Mouse (Mus musculus) left cerebral cortex, adult 2 months (tissue): ENCODE results near the gene Ppfia4. TPM values are rescaled to one million over a fixed set of nuclear protein-coding genes. Genes with fewer than 3 reads are reported as not detected.

ENCODE experiments used
- DNase-seq, 2 experiments: peaks; one replicate each; pipeline ENCODE4 v3.0.0; 2021 to 2022; ENCODE audit warnings: low spot score in 2 of 2, mixed read lengths in 1 of 2; ENCODE audit errors: extremely low spot score in 1 of 2
- H3K27ac ChIP-seq: fragments of 200-600 bp; 2 replicates; pipeline ENCODE4 v1.8.1; 2022
- H3K4me3 ChIP-seq: fragments of 200-600 bp; 2 replicates; pipeline ENCODE4 v1.8.1; 2022
- CTCF ChIP-seq: fragments of 200-600 bp; IDR thresholded peaks from 2 replicates; pipeline ENCODE4 v1.8.1; 2022; ENCODE audit warnings: antibody characterized with exemption, mild to moderate bottlenecking, moderate library complexity
- intact Hi-C: fragments of 180-260 bp; cut with DNase I; formaldehyde crosslinking; loops from one replicate; pipeline ENCODE4 v1.15.1; 2025
- total RNA-seq, 2 experiments: library from RNA; stranded (reverse); gene quantifications; 2 replicates each; pipeline ENCODE4 v1.2.3; 2021

The Ppfia4 gene
- total RNA-seq, 2 experiments from 2014 or later = 50.7 to 50.8 TPM

DNA sequence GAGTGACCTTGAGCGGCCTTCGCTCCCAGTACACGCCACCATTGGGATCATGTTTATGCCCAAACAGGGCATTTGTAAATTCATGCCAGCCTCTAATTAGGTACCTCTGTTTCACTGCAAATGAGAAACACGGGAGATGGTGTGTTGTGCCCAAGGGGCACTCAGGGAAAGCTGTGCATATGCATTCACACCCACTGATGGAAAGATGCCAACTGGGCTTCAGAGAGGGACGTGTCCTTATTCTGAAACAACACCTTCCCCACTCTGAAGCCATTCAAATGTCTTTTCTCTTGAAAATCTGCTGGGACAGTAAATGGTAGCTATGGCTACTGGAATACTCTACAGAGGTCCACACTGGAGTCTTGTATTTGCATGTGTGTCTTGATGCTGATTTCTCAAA, 14.5 kb downstream of the Ppfia4 start:
- no peak for DNase-seq
- Histone ChIP-seq H3K27ac (no peak overlapping the region), H3K4me3 (no peak overlapping the region)
- no peak for TF ChIP-seq CTCF
- intact Hi-C loops = no loop called here

DNA sequence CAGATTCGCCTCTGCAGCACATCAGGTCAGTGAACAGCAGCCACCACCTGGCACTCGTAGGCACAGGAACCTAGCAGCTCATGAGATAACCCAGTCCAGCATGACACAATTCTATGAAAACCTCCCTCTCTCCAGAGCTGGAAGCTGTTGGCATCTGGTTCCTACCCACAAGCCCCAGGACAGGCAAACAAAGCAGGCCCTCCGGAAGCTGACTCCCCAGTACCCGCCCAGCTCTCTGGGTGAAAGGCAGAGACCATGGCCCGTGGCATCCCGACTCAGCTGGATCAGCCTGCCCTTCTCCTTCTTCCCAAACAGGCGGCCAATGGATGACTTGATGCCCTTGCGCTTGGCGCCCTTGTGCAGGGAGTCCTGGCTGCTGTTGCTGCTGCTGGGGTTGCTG, 16.4 kb downstream of the Ppfia4 start:
- Histone ChIP-seq H3K27ac (no peak overlapping the region), H3K4me3 (no peak overlapping the region)
- DNase-seq = no peak
- TF ChIP-seq CTCF = no peak
- intact Hi-C loops = no loop called here

DNA sequence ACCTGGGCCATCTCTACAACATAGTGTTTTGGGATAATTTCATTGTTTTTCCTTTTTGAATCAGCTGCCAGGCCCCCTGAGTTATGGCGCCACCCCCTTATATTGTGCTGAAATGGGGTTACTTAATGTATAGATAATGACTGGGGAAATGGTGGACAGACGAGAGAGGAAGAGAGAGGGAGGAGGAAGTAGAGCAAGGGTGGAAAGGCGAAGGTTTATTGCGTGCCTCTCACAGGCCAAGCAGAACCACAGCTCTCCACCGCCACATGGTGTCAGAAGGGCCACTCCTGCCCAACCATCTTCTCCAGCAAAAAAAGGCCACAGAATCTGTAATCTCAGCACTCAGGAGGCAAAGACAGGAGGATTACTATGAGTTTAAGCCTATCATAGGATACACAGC, 17.5 kb downstream of the Ppfia4 start:
- intact Hi-C loops = no loop called here
- no peak for DNase-seq
- no peak overlapping the region for H3K27ac ChIP-seq
- no peak for TF ChIP-seq CTCF
- no peak overlapping the region for H3K4me3 ChIP-seq

DNA sequence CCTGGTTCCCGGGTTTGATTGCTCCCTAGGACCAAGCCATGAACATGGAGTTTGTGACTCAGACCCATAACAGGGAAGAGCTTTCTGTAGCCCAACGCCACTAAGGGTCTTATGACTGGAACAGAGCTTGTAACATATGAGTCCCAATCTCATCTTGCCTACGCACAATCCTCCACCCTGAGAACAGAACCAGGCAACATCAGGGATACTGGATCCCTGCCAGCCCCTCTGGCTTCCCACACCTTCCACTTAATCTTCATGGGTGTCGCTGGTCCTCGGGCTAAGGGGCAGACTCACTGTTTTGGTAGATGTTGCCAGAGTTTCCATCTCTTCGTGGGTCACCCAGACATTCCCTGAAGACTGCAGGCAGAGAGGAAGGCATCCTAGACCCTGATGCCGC, 21.0 kb downstream of the Ppfia4 start:
- DNase-seq = no peak
- intact Hi-C loops = no loop called here
- TF ChIP-seq CTCF = no peak
- Histone ChIP-seq H3K27ac (no peak overlapping the region), H3K4me3 (no peak overlapping the region)

DNA sequence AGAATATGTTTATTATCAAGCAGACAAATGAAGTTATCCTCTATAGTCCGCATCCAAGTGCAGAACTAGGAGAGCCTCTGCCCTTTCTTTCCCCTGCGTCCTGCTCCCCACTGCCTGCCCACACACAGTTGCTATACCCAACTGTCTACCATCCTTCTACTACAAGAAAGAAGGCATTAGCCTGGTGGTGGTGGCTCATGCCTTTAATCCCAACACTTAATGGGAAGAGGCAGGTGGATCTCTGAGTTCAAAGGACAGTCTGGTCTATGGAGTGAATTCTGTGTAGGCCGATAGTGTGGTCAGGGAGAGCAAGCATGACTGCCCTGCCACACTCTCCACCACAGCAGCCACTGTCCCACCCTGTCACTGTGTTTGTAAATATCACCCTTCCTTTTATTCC, 22.0 kb downstream of the Ppfia4 start:
- TF ChIP-seq CTCF = no peak
- Histone ChIP-seq H3K4me3 (no peak overlapping the region), H3K27ac (no peak overlapping the region)
- no peak for DNase-seq
- intact Hi-C loops = no loop called here

DNA sequence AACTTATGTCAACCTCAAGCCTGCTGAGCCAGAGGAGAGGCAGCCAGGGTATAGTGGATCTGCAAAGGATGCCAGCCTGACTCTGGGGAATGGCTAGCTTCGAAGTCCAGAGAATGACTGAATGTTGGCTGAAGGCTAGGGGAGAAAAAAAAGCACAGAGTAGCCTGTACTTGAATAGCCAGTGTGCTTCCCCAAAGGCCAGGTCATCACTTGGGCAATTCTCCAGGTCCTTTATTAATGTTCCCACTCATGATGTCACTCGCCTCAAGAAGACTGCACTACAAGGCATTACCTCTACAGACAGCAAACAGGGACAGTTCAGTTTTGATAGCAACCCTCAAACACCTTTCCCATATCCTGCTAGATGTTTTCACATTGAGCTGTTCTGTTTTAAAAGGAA, 22.4 kb downstream of the Ppfia4 start:
- Histone ChIP-seq H3K27ac (no peak overlapping the region), H3K4me3 (no peak overlapping the region)
- TF ChIP-seq CTCF = no peak
- DNase-seq = no peak
- intact Hi-C loops = no loop called here

DNA sequence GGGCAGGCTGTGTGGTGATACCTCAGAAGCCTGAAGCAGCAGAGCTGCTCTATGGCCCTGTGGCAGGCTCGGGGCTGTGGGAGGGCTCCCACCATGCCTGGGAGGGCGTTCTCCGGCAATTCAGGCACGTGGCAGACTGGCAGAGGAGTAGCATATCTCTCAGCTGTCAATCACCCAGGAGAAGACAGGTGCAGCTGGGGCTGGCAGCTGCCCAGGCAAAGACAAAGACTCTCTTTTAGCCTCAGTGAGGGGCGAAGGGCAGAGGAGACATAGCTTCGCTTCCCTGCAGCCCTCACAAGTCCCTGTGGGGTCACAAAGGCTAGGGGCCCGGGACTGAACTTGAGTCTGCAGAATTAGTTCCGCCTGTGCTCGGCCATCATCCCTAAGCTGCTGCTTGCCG, 25.3 kb downstream of the Ppfia4 start:
- intact Hi-C loops = no loop called here
- TF ChIP-seq CTCF = no peak
- no peak overlapping the region for H3K4me3 ChIP-seq
- DNase-seq = no peak
- no peak overlapping the region for H3K27ac ChIP-seq

DNA sequence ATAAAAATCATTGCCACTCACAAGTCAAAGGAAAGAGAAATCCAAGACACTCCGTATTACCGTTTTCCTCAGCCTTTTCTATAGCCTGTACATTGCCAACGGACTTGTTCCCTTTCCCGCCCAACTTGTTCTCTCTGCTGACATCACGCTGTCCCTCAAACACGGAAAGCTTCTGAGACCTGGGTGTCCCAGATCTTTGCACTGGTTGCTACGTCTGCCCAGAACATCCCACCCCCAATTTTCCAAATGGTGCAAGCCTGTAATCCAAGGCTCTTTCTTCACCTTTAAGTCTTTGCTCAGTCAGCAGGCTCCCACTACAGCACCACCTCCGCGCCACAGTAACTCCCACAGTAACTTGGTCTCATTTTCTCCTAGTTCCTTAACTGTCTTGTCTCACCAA, 27.8 kb downstream of the Ppfia4 start:
- DNase-seq = no peak
- H3K4me3 ChIP-seq = no peak overlapping the region
- TF ChIP-seq CTCF = no peak
- intact Hi-C loops = loop anchor here (2.0 kb wide), 1 partner anchor 28 kb away; no protein-coding TSS in a partner anchor
- H3K27ac ChIP-seq = peak overlapping the region; percentile 59; the same call in 1 of the 2 replicates

DNA sequence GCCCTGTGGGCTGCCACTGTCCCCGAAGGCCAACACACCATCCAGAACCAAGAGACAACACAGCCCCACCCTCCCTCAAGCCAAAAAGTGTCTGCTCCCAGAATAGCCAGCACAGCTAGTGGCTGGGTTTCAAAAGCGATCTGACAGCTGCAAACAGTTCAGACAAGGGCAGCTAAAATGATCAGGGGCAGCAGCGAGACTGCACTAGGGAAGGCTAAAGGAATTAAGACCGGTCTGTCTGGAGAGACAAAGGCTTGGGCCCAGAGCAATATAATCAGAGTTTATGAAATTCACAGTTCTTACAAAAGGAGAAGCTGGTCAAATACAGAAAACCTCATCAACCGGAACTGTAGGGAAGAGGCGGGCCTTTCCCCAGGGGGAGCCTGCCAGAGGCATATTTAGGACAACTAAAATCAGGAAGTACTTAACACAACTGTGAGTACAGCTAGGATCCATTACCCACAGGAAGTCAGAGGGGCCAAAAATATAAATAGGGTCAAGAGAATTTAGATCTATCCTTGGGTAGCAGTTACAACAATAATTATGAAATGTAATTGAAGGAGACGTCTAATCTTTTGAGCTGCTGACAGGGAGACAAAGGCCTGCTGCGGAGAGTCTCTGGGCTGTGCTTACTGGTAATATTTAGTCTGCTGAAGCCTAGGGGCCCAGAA, 30.0 kb downstream of the Ppfia4 start:
- no peak overlapping the region for H3K4me3 ChIP-seq
- no peak for TF ChIP-seq CTCF
- intact Hi-C loops = no loop called here
- peak overlapping the region; percentile 62 for H3K27ac ChIP-seq
- DNase-seq = no peak

DNA sequence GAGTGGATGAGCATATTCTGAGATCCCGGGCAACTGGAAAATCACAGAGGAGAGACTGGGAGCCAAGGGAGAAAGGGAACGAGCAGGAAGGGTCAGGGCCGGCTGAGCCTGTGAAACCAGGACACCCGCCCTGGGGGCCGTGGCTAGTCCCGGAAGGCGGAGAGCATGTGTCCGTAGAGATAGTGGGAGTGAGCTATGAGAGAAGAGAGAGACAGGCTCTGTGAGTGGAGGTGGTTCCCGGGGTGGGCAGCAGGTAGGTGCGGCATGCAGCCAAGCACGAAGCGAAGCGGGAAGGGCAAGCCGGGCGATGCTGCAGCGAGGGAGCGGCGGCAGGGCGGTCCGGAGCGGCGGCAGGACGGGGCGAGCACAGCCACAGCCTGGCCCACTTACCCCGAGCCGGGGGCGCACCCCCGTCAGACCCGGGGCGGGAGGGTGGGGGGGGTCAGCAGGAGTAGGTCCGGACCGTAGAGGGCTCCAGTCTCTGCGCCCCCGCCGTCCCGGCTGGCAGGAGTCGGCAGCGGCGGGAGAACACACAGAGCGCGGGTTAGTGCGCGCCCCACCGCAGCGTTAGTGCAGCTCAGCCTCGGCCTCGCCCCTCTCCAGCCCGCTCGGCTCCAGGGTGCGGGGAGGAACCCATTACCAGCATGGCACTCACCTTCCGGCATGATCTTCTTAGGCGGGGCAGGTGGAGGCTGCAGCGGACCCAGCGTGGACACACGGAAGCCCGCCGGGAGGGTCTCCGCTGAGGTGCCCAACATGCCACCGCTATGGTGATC, 33.9 kb downstream of the Ppfia4 start:
- TF ChIP-seq CTCF = no peak
- intact Hi-C loops = no loop called here
- Histone ChIP-seq H3K27ac (0 out of 2 replicates have a peak overlapping the region, but pooled peaks have one; percentile 20), H3K4me3 (peak overlapping the region; percentile 42)
- DNase-seq = peak in 1 of 2 experiments; percentile 29

DNA sequence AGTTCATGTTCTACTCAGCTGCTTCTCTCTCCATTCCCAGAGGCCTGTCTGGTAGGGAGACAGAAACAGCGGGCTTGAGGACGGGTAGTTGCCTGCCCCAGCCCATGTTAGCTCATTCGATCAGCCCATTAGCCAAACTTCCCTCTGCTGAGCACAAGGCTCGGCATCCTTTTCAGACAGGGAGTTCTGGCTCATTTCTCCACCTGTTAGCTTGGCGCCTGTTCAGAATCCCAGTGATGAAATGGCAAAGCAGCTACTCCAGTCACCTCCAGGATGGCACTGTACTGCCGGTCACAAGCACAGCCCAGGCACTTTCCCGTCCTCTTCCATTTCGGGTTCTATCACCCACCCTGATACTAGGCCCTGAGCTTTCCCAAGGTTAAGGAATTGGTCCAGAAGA, 35.5 kb downstream of the Ppfia4 start:
- no peak for TF ChIP-seq CTCF
- intact Hi-C loops = no loop called here
- no peak overlapping the region for H3K4me3 ChIP-seq
- no peak for DNase-seq
- H3K27ac ChIP-seq = no peak overlapping the region

DNA sequence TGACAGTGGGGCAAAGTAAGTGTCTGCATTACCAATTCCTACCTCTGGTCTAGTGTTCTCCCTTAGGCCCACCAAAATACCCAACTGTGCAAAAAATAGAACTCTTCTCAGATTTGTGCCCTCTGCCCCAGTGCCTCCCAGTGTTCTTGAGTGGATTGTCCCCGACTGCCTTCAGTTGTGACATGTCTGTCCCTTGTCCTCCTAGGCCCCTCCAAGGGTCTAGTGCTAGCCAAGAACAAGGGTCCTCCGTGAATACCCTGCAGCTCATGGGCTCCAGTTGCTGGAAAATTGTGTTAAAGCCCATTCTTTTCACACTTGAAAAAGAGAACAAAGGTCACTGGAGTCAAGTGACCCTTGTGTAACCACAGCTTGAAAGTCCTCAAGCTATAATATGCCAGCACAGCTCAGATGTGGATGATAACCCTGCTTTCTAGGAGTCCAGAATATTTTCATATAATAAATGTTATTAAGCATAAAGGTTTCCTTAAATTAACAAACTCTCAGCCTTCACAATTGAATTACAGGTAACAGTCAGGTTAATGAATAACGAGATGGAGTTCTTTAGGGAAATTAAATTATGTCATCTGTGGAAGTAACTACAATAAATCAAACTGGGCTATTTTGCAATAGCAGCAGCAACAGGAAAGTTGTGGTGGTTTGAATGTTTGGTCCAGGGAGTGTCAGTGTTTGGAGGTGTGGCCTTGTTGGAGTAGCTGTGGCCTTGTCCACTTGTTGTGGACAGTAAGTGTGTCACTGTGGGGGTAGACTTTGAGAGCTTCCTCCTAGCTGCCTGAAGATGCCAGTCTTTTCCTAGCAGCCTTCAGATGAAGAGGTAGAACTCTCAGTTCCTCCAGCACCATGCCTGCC, 38.8 kb downstream of the Ppfia4 start:
- Histone ChIP-seq H3K27ac (no peak overlapping the region), H3K4me3 (no peak overlapping the region)
- no peak for DNase-seq
- no peak; the same call in 1 of the 2 replicates for TF ChIP-seq CTCF
- intact Hi-C loops = no loop called here
